Mouse (Mus musculus): Measurements from ENCODE around the gene Zdhhc18. TPM values are rescaled to one million over a fixed set of nuclear protein-coding genes. Genes with fewer than 3 reads are reported as not detected.

Zdhhc18 gene
- total RNA-seq (2021) = 10 to 100 TPM; 21.6 to 27.6 TPM
- long read RNA-seq, experiment 1, full-length matches to known transcripts = 10 of 41 reads
- long read RNA-seq, experiment 1, partial matches to known transcripts = 6 of 41 reads
- long read RNA-seq, experiment 1, other reads (novel, unspliced or antisense) = 25 of 41 reads
- long read RNA-seq, experiment 2, full-length matches to known transcripts = 14 of 57 reads
- long read RNA-seq, experiment 2, partial matches to known transcripts = 6 of 57 reads
- long read RNA-seq, experiment 2, other reads (novel, unspliced or antisense) = 37 of 57 reads

GRCm38 (mm10) chr4:133649989-133650699 is at the start of gene Zdhhc18:
TSS of gene Zdhhc18 (minus strand) at chr4:133650154.
- DNase-seq = peak; percentile 78

GRCm38 (mm10) chr4:133695363-133695762 is 45.4 kb upstream of the Zdhhc18 start:
- no peak for DNase-seq

- DNase-seq = no peak
Observed at GRCm38 (mm10) chr4:133690252-133690651, 40.3 kb upstream of the Zdhhc18 start.

- DNase-seq = no peak
Observed at GRCm38 (mm10) chr4:133688417-133689067, 38.6 kb upstream of the Zdhhc18 start.

- no peak for DNase-seq
Observed at GRCm38 (mm10) chr4:133687126-133687525, 37.2 kb upstream of the Zdhhc18 start.

GRCm38 (mm10) chr4:133686512-133686911 is 36.6 kb upstream of the Zdhhc18 start:
- no peak for DNase-seq

GRCm38 (mm10) chr4:133680206-133680786 is 30.3 kb upstream of the Zdhhc18 start:
- DNase-seq = no peak

- DNase-seq = no peak
Observed at GRCm38 (mm10) chr4:133679629-133680028, 29.7 kb upstream of the Zdhhc18 start.

- DNase-seq = no peak
Observed at GRCm38 (mm10) chr4:133677266-133677665, 27.3 kb upstream of the Zdhhc18 start.

GRCm38 (mm10) chr4:133676189-133676588 is 26.2 kb upstream of the Zdhhc18 start:
- DNase-seq = no peak

- peak; percentile 45 for DNase-seq
Observed at GRCm38 (mm10) chr4:133675594-133676016, 25.7 kb upstream of the Zdhhc18 start.

- no peak for DNase-seq
Observed at GRCm38 (mm10) chr4:133674331-133674695, 24.4 kb upstream of the Zdhhc18 start.

- peak; percentile 41 for DNase-seq
Observed at GRCm38 (mm10) chr4:133673666-133674330, 23.8 kb upstream of the Zdhhc18 start.

- DNase-seq = no peak
Observed at GRCm38 (mm10) chr4:133672845-133673647, 23.1 kb upstream of the Zdhhc18 start.

GRCm38 (mm10) chr4:133671881-133672844 is 22.2 kb upstream of the Zdhhc18 start, which contains the start of gene Pigv:
TSS of gene Pigv (minus strand) at chr4:133672647.
- peak; percentile 98 for DNase-seq

- peak; percentile 85 for DNase-seq
Observed at GRCm38 (mm10) chr4:133671184-133671880, 21.4 kb upstream of the Zdhhc18 start.

- DNase-seq = no peak
Observed at GRCm38 (mm10) chr4:133669652-133670210, 19.8 kb upstream of the Zdhhc18 start.

GRCm38 (mm10) chr4:133668537-133668936 is 18.6 kb upstream of the Zdhhc18 start:
- peak; percentile 60 for DNase-seq

- DNase-seq = no peak
Observed at GRCm38 (mm10) chr4:133666199-133666598, 16.2 kb upstream of the Zdhhc18 start.
